Mouse (Mus musculus) G1E (cell line): ENCODE measurements around the gene Ypel5. TPM values are rescaled to one million over a fixed set of nuclear protein-coding genes. Genes with fewer than 3 reads are reported as not detected.

Experiments
- ATAC-seq: 2 replicates; pipeline ENCODE4 v1.8.0; 2016; ENCODE audit warnings: mild to moderate bottlenecking; ENCODE audit not compliant: insufficient number of reproducible peaks, poor library complexity, low FRiP score, severe bottlenecking; ENCODE audit errors: extremely low read depth
- DNase-seq: peaks from one replicate; pipeline ENCODE4 v3.0.0; 2012; ENCODE audit warnings: low spot score
- H3K27me3 ChIP-seq: 2 replicates; pipeline ENCODE4 v1.6.1; 2012; ENCODE audit warnings: mild to moderate bottlenecking, low read length, inconsistent platforms; ENCODE audit not compliant: insufficient read depth
- H3K36me3 ChIP-seq: replicated peaks from 2 replicates; pipeline ENCODE3; 2012; ENCODE audit warnings: mild to moderate bottlenecking, inconsistent platforms
- H3K4me1 ChIP-seq: 2 replicates; pipeline ENCODE4 v1.6.1; 2012; ENCODE audit warnings: low read depth, low read length, inconsistent platforms, mixed read lengths; ENCODE audit not compliant: insufficient read depth
- H3K4me3 ChIP-seq: 2 replicates; pipeline ENCODE4 v1.5.1; 2012; ENCODE audit warnings: low read depth, mild to moderate bottlenecking, inconsistent platforms, low read length, moderate library complexity, mixed read lengths
- H3K9me3 ChIP-seq: replicated peaks from 2 replicates; pipeline ENCODE4 v1.6.1; 2012; ENCODE audit warnings: inconsistent platforms
- CTCF ChIP-seq: IDR thresholded peaks from 2 replicates; pipeline ENCODE4 v1.5.1; 2012; ENCODE audit warnings: low read depth, low read length, inconsistent platforms, mixed read lengths
- GATA1 ChIP-seq: IDR thresholded peaks from 2 replicates; pipeline ENCODE4 v1.6.1; 2012; ENCODE audit warnings: borderline replicate concordance, low read length, inconsistent platforms, mixed read lengths
- GATA2 ChIP-seq: IDR thresholded peaks from 2 replicates; pipeline ENCODE4 v1.6.1; 2012; ENCODE audit warnings: low read depth, low read length, inconsistent platforms, borderline replicate concordance
- POLR2AphosphoS5 ChIP-seq: IDR thresholded peaks from 2 replicates; pipeline ENCODE4 v1.6.1; 2012; ENCODE audit warnings: low read depth, low read length, inconsistent platforms; ENCODE audit not compliant: insufficient replicate concordance
- TAL1 ChIP-seq: conservative IDR thresholded peaks from 2 replicates; pipeline ENCODE4 v1.6.1; 2012; ENCODE audit warnings: low read depth, low read length, inconsistent platforms, mixed read lengths
- polyA plus RNA-seq: library from polyadenylated mRNA; stranded (reverse); fragments of >175 nt; gene quantifications from 2 replicates; pipeline ENCODE4 v1.2.3, GENCODE M21; 2012
- total RNA-seq, 2 experiments: library from RNA; stranded (forward) in 1 of 2; stranded (reverse) in 1 of 2; fragments of 200-1000 nt in 1 of 2; fragments of >200 nt in 1 of 2; fragmentation: Nextera tagmentation in 1 of 2; gene quantifications; 2 replicates each; pipeline ENCODE4 v1.2.3; 2014 to 2017

Ypel5 gene
- total and polyA plus RNA-seq, 3 experiments = 10.0 to 49.7 (median 39.1) TPM

DNA sequence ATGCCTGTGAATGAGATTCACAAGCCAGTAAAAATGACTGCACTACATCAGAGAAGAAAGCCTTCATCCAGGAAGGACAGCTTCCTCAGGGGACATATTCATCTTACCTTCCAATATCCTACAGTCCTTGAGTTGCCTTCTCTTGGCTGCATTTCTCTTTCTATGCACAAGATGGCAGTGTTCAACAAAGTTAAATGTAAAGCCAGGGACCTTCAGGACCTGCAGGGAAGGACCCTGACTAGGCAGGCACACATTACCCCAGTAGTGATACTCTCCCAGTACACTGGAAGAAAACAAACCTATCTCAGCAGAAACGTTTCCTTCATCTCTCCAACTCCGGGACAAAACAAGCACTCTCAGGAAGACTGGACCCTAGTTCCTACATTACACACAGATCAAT, 38.4 kb upstream of the Ypel5 start:
- no peaks in the 10 kb centered on the region for H3K9me3 ChIP-seq
- no peak for TF ChIP-seq GATA2
- TF ChIP-seq CTCF = peak; percentile 48
- H3K4me3 ChIP-seq = no peak overlapping the region
- H3K4me1 ChIP-seq = no peaks in the 10 kb centered on the region
- no peaks in the 10 kb centered on the region for H3K27me3 ChIP-seq
- ATAC-seq = no peak
- H3K36me3 ChIP-seq = no peaks in the 10 kb centered on the region
- DNase-seq = peak; percentile 2

DNA sequence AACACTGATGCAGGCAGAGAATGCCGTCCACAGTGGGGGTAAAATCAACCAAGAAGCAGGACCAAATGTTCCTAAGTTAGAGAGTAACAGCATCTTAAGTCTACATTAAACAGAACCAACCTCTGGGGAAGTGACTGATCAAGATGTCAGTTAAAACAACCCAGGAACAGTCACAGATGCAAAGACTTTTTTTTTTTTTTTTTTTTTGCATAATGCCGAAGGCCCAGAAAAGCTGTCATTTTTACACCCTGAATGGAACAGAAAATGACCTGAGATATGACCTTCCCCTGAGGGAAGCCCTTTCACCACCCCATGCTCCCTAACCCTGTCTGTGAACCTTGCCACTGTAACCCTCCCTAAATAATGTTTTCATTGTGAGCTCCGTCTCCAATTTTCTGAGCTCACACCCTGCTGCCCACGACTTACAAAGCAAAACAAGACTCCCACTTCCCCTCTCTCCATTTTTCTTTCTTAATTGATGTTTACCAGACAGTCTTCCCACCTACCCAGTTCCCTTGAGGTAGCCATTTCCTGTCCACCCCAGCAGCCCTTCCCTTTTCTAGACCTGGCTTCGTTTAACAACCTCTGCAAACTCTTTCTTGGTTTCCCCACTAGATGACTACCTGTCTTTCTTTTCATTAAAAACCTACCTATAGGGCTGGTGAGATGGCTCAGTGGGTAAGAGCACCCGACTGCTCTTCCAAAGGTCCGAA, 26.2 kb upstream of the Ypel5 start:
- Histone ChIP-seq H3K36me3 (no peaks in the 10 kb centered on the region), H3K4me3 (no peak overlapping the region), H3K9me3 (no peaks in the 10 kb centered on the region), H3K27me3 (peaks cover 6% of the 10 kb centered on the region), H3K4me1 (no peaks in the 10 kb centered on the region)
- TF ChIP-seq TAL1 (no peak), CTCF (no peak), GATA1 (no peak), POLR2AphosphoS5 (no peak), GATA2 (no peak)
- DNase-seq (no peak), ATAC-seq (no peak)

DNA sequence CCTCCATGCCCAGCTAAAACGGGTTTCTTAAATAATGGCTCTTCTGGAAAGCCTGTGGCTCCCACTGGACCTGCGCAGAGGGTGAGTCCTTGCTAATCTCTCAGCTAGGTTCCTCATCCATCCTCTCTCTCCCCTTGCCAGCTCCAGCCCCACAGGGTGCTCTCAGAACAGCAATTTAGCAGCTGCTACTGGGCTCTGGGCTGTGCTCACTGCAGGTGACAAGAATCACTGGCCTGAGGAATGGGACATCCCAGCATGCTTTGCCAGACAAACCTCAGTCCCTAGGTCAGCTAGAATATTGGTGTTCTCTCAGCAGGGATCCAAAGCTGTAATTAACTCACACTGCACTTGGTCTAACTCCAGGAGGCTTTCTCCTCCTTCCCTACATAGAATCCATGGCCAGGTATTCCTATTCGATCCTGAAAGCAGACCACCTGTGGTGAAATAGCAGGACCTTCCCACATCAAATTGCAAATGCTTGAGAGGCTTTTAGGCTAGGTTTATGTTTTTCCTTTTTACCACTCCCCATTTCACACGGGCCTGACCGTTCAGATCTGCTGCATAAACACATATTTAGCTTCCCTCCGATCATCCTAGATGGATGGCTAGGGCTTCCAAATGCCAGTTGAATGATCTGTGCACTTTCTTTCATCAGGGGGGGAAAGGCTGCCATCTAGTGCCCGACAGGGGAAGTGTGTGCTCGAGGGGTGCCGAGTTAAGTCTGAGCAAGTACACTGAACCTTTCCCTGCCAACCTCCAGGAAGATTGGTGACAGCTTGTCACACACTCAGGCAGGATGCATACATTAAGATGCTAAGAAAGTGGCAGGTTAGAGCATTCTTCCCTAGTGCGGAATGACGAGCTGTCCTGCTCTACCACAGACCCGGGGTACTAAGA, 22.6 kb upstream of the Ypel5 start:
- H3K4me3 ChIP-seq = no peak overlapping the region
- TF ChIP-seq TAL1 (no peak), CTCF (peak; percentile 78), GATA1 (no peak)

DNA sequence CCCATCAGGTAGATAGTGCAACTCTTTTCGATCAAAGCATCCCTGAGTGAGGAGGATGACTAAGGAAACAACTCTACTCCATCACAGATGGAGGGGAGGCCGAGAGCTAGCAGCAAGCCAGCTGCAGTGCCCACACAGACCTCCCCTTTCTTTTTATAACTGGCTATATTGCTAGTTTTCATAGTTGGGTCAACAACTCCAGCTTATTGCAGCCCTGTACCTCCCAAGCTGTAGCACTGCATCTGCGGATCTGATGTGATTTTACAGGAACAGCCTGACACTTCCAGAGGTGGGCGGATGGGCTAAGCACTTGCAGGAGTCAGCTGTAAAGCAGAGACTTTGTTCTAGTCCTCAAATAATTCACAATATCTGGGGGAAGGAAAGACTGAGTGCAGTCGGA, 18.7 kb upstream of the Ypel5 start:
- no peaks in the 10 kb centered on the region for H3K4me1 ChIP-seq
- H3K27me3 ChIP-seq = peaks cover 6% of the 10 kb centered on the region
- no peaks in the 10 kb centered on the region for H3K36me3 ChIP-seq
- no peak overlapping the region for H3K4me3 ChIP-seq
- no peak for ATAC-seq
- TF ChIP-seq GATA1 (no peak), GATA2 (no peak), CTCF (no peak), POLR2AphosphoS5 (no peak), TAL1 (no peak)
- no peaks in the 10 kb centered on the region for H3K9me3 ChIP-seq
- no peak for DNase-seq

More for the DNA sequence above, 22.6 kb upstream of the Ypel5 start:
- ATAC-seq (no peak), DNase-seq (peak; percentile 11)
- H3K27me3 ChIP-seq = peaks cover 6% of the 10 kb centered on the region
- H3K9me3 ChIP-seq = no peaks in the 10 kb centered on the region
- H3K36me3 ChIP-seq = no peaks in the 10 kb centered on the region
- H3K4me1 ChIP-seq = no peaks in the 10 kb centered on the region

DNA sequence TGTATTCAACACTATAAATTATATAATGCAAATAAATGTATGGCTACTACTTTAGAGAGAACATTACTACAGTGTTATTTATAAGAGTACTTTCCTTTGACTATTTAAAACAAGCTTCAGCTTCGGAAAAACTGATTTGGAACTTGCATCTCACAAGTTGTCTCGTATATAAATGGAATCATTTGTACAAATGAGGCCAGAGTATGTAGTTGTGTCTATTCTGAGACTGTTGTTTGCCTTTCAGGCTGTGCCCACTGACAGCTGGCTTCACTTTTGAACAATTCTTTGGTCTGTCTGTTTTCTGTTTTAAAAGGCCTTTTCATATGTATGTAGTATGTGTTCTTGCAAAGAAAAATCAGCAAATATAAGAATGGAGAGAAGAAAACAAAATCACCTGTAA, 16.5 kb upstream of the Ypel5 start:
- no peak for TF ChIP-seq GATA1
- TF ChIP-seq GATA2 = no peak
- TF ChIP-seq CTCF = no peak
- TF ChIP-seq POLR2AphosphoS5 = no peak
- no peak for TF ChIP-seq TAL1
- H3K27me3 ChIP-seq = peaks cover 4% of the 10 kb centered on the region
- H3K9me3 ChIP-seq = no peaks in the 10 kb centered on the region
- ATAC-seq = no peak
- H3K36me3 ChIP-seq = no peaks in the 10 kb centered on the region
- H3K4me1 ChIP-seq = no peaks in the 10 kb centered on the region
- no peak overlapping the region for H3K4me3 ChIP-seq
- DNase-seq = no peak

DNA sequence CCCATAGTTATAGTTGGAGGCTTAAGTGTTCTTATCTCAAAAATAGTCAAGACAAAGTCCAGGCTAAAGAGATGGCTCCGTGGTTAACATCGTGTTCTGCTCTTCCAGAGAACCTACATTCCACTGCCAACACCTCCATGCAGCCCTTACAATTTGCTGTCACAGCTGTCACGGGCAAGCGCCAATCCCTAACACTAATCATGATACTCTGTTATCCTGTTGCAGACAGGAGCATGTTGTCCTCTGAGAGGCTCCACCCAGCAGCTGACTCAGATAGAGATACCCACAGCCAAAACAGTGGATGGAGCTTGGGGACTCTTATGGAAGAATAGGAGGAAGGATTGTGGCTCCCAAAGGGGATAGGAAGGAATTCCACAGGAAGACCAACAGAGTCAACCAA, 15.8 kb upstream of the Ypel5 start:
- Histone ChIP-seq H3K4me1 (no peaks in the 10 kb centered on the region), H3K4me3 (no peak overlapping the region), H3K27me3 (no peaks in the 10 kb centered on the region), H3K9me3 (no peaks in the 10 kb centered on the region), H3K36me3 (no peaks in the 10 kb centered on the region)
- no peak for TF ChIP-seq GATA2
- no peak for TF ChIP-seq TAL1
- TF ChIP-seq POLR2AphosphoS5 = no peak
- DNase-seq = no peak
- no peak for ATAC-seq
